Comparison of ENCODE assay signal across 20 mouse cellular contexts in genomic region chr1:155499735-155500134, GRCm38 (mm10).
"Had no signal": no experiment of that assay in that cellular context is flagged by ENCODE, and none has a peak within 500 bp of the region (broad histone marks: within the 10 kb centered on the region; RNA-seq: fewer than 3 reads in every experiment).

No protein-coding gene starts in this region.

- H3K4me2 ChIP-seq: liver, embryonic 13.5 days; liver, embryonic 15.5 days; lung, embryonic 14.5 days; midbrain, embryonic 11.5 days; midbrain, embryonic 13.5 days; neural tube, embryonic 13.5 days; neural tube, embryonic 15.5 days had no signal

- ATAC-seq: midbrain, embryonic 13.5 days; midbrain, embryonic 16.5 days had no signal

- H3K27ac ChIP-seq: liver, embryonic 13.5 days; liver, embryonic 15.5 days; midbrain, embryonic 13.5 days; neural tube, embryonic 13.5 days; neural tube, embryonic 15.5 days had no signal

- H3K9me3 ChIP-seq: liver, embryonic 13.5 days; liver, embryonic 15.5 days; midbrain, embryonic 13.5 days; neural tube, embryonic 13.5 days; neural tube, embryonic 15.5 days had no signal

- H3K9ac ChIP-seq: liver, embryonic 13.5 days; liver, embryonic 15.5 days; lung, embryonic 14.5 days; midbrain, embryonic 13.5 days; neural tube, embryonic 13.5 days; neural tube, embryonic 15.5 days had no signal

- H3K4me1 ChIP-seq: liver, embryonic 13.5 days; liver, embryonic 15.5 days had no signal

- H3K27me3 ChIP-seq: liver, embryonic 13.5 days; liver, embryonic 15.5 days; midbrain, embryonic 13.5 days; neural tube, embryonic 13.5 days; neural tube, embryonic 15.5 days had no signal

- H3K4me3 ChIP-seq: liver, embryonic 13.5 days; liver, embryonic 15.5 days; midbrain, embryonic 13.5 days; myocyte; neural tube, embryonic 13.5 days; neural tube, embryonic 15.5 days had no signal

- DNase-seq: liver, embryonic 13.5 days; lung, adult 18-20 months; lung, embryonic 14.5 days; lung, postnatal 10 days; lung, postnatal 4 days; retina, postnatal 1 day; right cerebral cortex, adult 18-20 months; right cerebral cortex, postnatal 25 days; right cerebral cortex, postnatal 4 days; spleen, adult 18-20 months; thymus, adult 2 months; thymus, postnatal 25 days; thymus, postnatal 4 days had no signal

- H3K36me3 ChIP-seq: liver, embryonic 13.5 days; liver, embryonic 15.5 days; midbrain, embryonic 13.5 days; neural tube, embryonic 13.5 days; neural tube, embryonic 15.5 days had no signal
